Mouse (Mus musculus) A20 (cell line): ENCODE results near the gene Eps8l2.

Experiments used
- DNase-seq: peaks from one replicate; pipeline ENCODE4 v3.0.0-alpha.2; 2011; ENCODE audit warnings: low read depth, low spot score

Gene Eps8l2

GRCm38 (mm10) chr7:141328373-141328990 lies 10.2 kb upstream of the Eps8l2 start:
- no peak for DNase-seq

DNA sequence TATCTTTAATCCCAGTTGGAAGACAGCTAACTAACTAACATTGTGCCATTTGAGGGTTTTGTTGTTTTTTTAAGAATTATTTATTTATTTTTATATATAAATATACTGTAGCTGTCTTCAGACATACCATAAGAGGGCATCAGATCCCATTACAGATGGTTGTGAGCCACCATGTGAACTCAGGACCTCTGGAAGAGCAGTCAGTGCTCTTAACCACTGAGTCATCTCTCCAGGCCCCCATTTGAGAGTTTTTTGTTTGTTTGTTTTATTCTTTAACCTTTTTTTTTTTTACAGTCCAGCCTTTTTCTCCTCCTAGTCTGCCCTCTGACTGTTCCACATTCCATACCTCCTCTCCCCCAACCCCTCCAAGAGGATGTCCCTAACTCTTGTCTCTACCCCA lies 8.0 kb upstream of the Eps8l2 start:
- DNase-seq = no peak

DNA sequence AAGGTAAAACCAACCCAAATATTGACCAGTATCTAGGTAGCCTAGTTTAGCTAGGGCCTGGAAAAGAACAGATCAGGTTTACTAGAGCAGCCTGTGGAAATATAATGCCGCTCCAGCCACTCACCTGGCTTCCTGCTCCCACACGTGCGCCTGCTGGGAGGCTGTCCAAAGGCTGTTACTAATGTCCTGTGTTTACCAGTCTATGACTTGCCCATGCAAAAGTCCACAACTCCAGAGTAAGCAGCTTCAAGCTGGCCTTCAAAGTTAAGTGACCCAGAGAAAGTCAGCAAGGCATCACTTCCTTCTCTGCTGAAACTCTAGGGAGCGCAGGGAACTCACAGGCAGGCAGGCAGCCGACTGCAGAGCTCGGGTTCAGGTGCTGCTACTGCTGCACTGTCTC lies 6.7 kb upstream of the Eps8l2 start:
- DNase-seq = no peak

GRCm38 (mm10) chr7:141335044-141335579 lies 3.6 kb upstream of the Eps8l2 start:
- no peak for DNase-seq

GRCm38 (mm10) chr7:141335682-141336081 lies 3.0 kb upstream of the Eps8l2 start:
- no peak for DNase-seq

DNA sequence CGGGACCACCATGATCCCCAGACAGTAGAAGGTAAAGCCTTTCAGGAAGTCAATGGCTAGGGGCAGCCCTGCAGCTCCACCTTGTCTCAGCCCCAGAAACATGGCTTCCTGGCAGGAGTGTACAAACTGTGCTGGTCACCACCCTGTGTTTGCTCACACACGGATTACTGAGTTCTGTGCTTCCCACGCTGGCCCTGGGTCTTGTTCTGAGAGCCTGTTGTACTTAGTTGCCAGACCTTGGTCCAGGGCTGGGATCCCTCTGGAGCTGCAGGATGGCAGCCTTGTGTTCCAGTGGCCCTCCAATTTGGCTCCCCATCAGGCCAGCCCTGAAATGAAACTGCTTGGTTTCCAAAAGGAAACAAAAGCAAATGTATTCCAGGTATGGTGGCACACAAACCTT lies 2.4 kb upstream of the Eps8l2 start:
- DNase-seq = no peak

DNA sequence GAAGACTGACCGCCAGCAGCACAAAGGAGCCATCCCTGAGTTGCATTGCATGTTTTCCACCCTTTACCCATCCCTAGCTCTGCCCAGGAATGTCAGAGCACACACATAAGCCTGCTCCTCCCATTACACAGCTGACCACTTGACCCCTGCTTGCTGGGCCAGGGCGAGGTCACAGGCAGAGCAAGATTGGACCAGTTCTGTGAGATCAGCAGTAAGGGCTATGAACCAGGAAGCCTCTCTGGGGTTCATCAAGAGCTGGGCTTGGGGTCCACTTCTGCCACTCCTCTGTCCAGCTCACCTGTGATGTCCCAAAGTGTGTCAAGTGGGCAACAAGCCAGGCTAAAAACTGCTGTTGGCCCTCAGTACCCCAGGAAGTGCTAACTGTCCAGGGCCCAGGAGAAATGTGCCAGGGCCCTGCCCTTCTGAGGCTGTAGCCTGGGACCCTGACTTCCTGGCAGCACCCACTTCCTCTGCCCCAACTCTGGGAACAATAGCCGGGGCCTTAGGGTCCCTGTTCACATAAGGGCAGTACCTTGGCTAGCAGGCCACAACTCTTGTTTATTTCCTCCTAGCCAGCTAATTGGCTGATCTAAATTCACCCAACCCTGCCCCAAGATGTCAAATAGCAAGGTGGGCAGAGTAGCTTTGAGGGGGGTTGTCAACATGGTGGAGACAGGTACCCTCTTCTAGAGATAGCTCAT lies 814 bp upstream of the Eps8l2 start:
- no peak for DNase-seq

- DNase-seq = no peak
These were observed 688 bp downstream of the Eps8l2 start for GRCm38 (mm10) chr7:141339215-141339920.

- no peak for DNase-seq
These were observed 1.3 kb downstream of the Eps8l2 start for GRCm38 (mm10) chr7:141340023-141340422.

- no peak for DNase-seq
These were observed 1.8 kb downstream of the Eps8l2 start for GRCm38 (mm10) chr7:141340476-141340875.

GRCm38 (mm10) chr7:141341689-141342226 lies 3.1 kb downstream of the Eps8l2 start:
- DNase-seq = no peak

DNA sequence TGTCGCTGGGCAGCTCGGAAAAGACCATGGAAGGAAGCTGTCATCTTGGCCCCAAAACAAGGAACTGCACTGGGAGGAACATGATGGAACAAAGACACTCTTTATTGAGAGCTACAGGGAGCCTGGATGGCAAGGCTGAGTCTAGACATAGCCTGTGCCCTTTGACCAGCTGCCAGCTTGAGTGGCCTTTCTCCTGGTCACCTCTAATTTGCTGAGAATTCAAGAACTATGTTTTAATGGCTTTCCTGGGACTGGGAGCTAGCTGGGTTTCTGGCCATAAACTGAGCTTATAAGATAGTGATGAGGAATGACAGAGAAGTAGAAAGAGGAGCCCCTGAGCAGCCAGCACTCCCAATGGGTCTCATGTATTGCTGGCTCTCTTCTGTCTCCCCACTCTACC lies 4.5 kb downstream of the Eps8l2 start:
- DNase-seq = no peak

DNA sequence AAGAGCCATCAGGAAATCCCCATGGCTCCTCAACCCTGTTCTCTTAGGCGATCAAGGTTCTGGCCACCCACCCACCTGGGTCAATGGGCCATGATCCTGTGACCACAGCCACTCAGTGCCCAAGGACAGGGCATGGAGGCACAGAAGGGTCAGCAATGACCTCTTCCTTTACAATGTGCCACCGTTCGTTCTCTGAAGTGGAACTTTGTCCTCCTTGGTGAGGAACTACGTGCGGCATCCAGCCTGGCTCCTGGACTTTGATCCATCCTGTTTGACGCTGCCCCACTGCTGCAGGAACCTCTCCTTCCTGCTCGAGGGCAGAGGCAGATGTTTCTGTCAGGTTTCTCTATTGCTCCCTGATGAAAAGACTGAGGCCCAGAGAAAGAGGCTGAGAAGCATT lies 5.0 kb downstream of the Eps8l2 start:
- DNase-seq = no peak

GRCm38 (mm10) chr7:141344787-141345186 lies 6.1 kb downstream of the Eps8l2 start:
- no peak for DNase-seq

- no peak for DNase-seq
These were observed 12.4 kb downstream of the Eps8l2 start for GRCm38 (mm10) chr7:141351061-141351460.

DNA sequence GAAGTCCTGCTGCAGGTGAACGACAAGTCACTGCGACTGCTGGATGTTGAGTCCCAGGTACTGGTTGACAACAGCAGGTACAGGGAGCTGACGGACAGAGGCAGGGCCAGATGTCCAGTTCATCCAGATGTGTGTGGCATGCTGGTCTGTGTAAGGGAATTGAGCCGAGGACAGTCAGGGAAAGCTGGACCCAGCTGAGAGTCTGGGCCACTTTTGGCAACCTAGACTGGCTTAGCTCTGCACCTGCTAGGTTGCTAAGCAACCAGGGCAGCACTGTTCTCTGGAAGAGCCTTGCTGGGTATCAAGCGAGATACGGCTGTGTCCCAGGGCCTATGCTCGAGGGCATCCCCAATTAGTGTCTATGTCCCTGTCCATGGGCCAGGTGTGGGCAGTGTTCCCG lies 16.4 kb downstream of the Eps8l2 start:
- no peak for DNase-seq

DNA sequence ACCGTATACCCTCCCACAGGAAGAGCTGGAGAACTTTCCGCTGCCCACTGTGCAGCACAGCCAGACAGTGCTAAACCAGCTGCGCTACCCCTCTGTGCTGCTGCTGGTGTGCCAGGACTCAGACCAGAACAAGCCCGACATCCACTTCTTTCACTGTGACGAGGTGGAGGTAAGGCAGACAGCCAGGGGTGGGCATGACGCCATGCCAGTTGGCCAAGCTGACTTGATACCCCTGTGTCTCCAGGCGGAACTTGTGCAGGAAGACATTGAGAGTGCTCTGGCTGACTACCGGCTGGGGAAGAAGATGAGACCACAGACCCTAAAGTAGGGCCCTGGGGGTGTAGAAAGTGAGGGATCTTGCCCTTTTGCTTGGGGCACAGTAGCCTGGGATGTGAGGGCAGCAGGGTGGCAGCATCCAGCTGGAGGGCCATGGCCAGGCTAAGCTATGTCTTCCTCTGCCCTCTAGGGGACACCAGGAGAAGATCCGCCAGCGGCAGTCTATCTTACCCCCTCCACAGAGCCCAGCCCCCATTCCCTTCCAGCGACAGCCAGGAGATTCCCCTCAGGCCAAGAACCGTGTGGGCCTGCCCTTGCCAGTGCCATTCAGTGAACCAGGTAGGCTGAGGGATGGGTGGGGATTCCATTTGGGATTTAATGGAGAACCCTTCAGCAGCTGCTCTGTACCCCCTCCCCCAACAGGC lies 17.1 kb downstream of the Eps8l2 start:
- no peak for DNase-seq

DNA sequence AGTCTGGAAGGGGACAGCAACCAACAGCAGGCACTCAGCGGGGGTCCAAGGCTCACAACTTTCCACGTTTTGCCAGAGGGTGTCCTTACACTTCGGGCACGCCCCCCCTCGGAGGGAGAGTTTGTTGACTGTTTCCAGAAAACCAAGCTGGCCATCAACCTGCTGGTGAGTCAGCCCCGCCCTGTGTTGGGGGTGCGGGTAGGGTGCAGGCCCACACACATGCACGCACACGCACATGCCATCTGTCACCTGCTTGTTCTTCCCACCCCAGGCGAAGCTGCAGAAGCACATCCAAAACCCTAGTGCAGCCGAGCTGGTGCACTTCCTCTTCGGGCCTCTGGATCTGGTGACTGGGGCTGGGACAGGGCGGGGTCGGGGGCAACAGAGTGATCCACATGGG lies 18.3 kb downstream of the Eps8l2 start:
- DNase-seq = no peak

- DNase-seq = peak; percentile 46
These were observed 22.8 kb downstream of the Eps8l2 start for GRCm38 (mm10) chr7:141361510-141361909.

DNA sequence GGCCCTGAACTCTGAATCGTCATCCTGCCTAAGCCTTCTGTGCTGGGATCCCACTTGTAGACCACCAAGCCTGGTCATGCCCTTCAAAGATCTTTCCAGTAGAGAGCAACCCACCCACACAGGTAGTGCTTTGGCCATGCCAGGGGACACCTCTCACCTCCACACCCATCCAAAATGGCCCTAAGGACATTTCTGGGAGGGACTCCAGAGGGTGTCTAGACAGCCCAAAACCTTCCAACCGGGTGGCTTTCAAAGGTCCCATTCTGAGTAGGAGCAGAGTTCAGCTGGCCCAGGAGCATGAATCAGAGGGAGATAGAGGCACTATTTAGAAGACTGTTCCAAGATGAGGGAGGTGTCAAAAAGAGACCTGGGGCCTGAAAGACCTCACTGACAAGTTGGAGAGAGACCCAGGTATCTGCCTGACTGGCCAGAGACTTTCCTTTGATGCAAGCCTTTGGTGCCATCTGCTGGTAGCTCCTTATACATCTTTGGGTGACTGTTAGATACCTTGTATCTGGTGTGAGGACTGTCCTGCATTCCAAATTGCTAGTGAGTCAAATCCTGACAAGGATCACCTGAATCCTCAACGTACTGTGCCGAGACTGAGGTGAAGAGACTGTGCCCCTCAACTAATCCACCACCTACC lies 24.5 kb downstream of the Eps8l2 start:
- DNase-seq = peak; percentile 79

GRCm38 (mm10) chr7:141363752-141364125 lies 25.1 kb downstream of the Eps8l2 start:
- no peak for DNase-seq
